Mouse (Mus musculus): ENCODE measurements around the gene Pfkm. TPM values are rescaled to one million over a fixed set of nuclear protein-coding genes. Genes with fewer than 3 reads are reported as not detected.

The Pfkm gene
- polyA plus RNA-seq, 1 experiment: 69.9 TPM

GRCm38 (mm10) chr15:98170917-98171316 lies 78.5 kb downstream of the Pfkm start:
- DNase-seq (ENCODE audit: low spot score): no peak

- DNase-seq (ENCODE audit: low spot score): no peak
Measured at GRCm38 (mm10) chr15:98172113-98172512, 79.7 kb downstream of the Pfkm start.

GRCm38 (mm10) chr15:98173821-98174220 lies 81.4 kb downstream of the Pfkm start:
- no peak for DNase-seq (ENCODE audit: low spot score)

- DNase-seq (ENCODE audit: low spot score): no peak
Measured at GRCm38 (mm10) chr15:98177320-98177719, 84.9 kb downstream of the Pfkm start.

- DNase-seq (ENCODE audit: low spot score): no peak
Measured at GRCm38 (mm10) chr15:98180567-98181131, 88.3 kb downstream of the Pfkm start.

- DNase-seq (ENCODE audit: low spot score): peak; percentile 82
Measured at GRCm38 (mm10) chr15:98181132-98181711, 88.8 kb downstream of the Pfkm start.

Other genes with a start within 250 kb of the Pfkm start
- gene Hdac7, start 248.1 kb upstream of the Pfkm start, polyA plus RNA-seq (2012; rRNA removed): 45.3 and 45.8 TPM in 2 replicates
- 1.3 and 1.6 TPM in 2 replicates for gene Vdr, start 182.0 kb upstream of the Pfkm start, polyA plus RNA-seq (2012; rRNA removed)
- gene Tmem106c, start 128.4 kb upstream of the Pfkm start, polyA plus RNA-seq (2012; rRNA removed): 65.7 and 80.9 TPM in 2 replicates
- 0.08 and 0.10 TPM in 2 replicates for gene Col2a1, start 87.9 kb upstream of the Pfkm start, polyA plus RNA-seq (2012; rRNA removed)
- 18.4 and 20.0 TPM in 2 replicates for gene Senp1, start 1.2 kb downstream of the Pfkm start, polyA plus RNA-seq (2012; rRNA removed)
- gene Asb8, start 73.0 kb downstream of the Pfkm start, polyA plus RNA-seq (2012; rRNA removed): 56.1 and 59.9 TPM in 2 replicates
- gene Ccdc184, start 74.6 kb downstream of the Pfkm start, polyA plus RNA-seq (2012; rRNA removed): 3.6 and 4.2 TPM in 2 replicates
- gene Olfr288, start 103.0 kb downstream of the Pfkm start, polyA plus RNA-seq (2012; rRNA removed): not detected in 2 replicates
- not detected in 2 replicates for gene Gm44579, start 128.4 kb downstream of the Pfkm start, polyA plus RNA-seq (2012; rRNA removed)
- gene Olfr287, start 128.5 kb downstream of the Pfkm start, polyA plus RNA-seq (2012; rRNA removed): 0.04 TPM in 1 of 2 replicates, not detected in the other
- gene Olfr286, start 141.9 kb downstream of the Pfkm start, polyA plus RNA-seq (2012; rRNA removed): not detected in 2 replicates
- not detected in 2 replicates for gene H1fnt, start 164.7 kb downstream of the Pfkm start, polyA plus RNA-seq (2012; rRNA removed)
- gene Zfp641, start 203.6 kb downstream of the Pfkm start, polyA plus RNA-seq (2012; rRNA removed): 22.6 and 23.1 TPM in 2 replicates
- not detected in 2 replicates for gene Olfr285, start 224.8 kb downstream of the Pfkm start, polyA plus RNA-seq (2012; rRNA removed)
- gene Olfr284, start 248.4 kb downstream of the Pfkm start, polyA plus RNA-seq (2012; rRNA removed): not detected in 2 replicates

All from urinary bladder, adult 2 months (tissue).